Mouse (Mus musculus) cerebellum, adult 2 months (tissue): ENCODE measurements around the gene Kcnip1. TPM values are rescaled to one million over a fixed set of nuclear protein-coding genes. Genes with fewer than 3 reads are reported as not detected.

ENCODE experiments used
- DNase-seq, 2 experiments: peaks; one replicate each; pipeline ENCODE4 v3.0.0; 2021
- H3K27ac ChIP-seq: fragments of 200-500 bp; 2 replicates; pipeline ENCODE4 v1.5.1; 2012; ENCODE audit warnings: low read length, control low read depth, inconsistent platforms; ENCODE audit not compliant: insufficient read depth
- H3K27me3 ChIP-seq: fragments of 200-500 bp; 2 replicates; pipeline ENCODE4 v1.6.1; 2012; ENCODE audit warnings: inconsistent platforms, mild to moderate bottlenecking, low read length, moderate library complexity; ENCODE audit not compliant: control insufficient read depth, insufficient read depth
- H3K4me1 ChIP-seq: fragments of 200-500 bp; 2 replicates; pipeline ENCODE4 v1.6.1; 2011; ENCODE audit warnings: low read length; ENCODE audit not compliant: control insufficient read depth, insufficient read depth
- H3K4me3 ChIP-seq: fragments of 200-500 bp; replicated peaks from 2 replicates; pipeline ENCODE3; 2011; ENCODE audit warnings: mild to moderate bottlenecking, low read depth, low read length, control low read depth; ENCODE audit not compliant: insufficient read depth
- CTCF ChIP-seq: fragments of 200-500 bp; IDR thresholded peaks from 2 replicates; pipeline ENCODE4 v1.5.1; 2011; ENCODE audit warnings: low read depth, mild to moderate bottlenecking, control low read depth, low read length, moderate library complexity, borderline replicate concordance; ENCODE audit not compliant: insufficient read depth
- POLR2A ChIP-seq: fragments of 200-500 bp; IDR thresholded peaks from 2 replicates; pipeline ENCODE4 v1.6.1; 2011; ENCODE audit warnings: low read length, control low read depth, borderline replicate concordance; ENCODE audit not compliant: insufficient read depth
- WGBS: fragments of 180-500 bp; shearing (Covaris S2); methylation state at CpG from one replicate; pipeline ENCODE4 v1.1.7; 2018; 5-methylcytosine and 5-hydroxymethylcytosine counted together
- polyA plus RNA-seq: library from polyadenylated mRNA; depleted of rRNA; stranded (reverse); fragments of >200 nt; gene quantifications from 2 replicates; pipeline ENCODE4 v1.2.3, GENCODE M21; 2012

Kcnip1 gene
- polyA plus RNA-seq, 1 experiment = 78.8 TPM

DNA sequence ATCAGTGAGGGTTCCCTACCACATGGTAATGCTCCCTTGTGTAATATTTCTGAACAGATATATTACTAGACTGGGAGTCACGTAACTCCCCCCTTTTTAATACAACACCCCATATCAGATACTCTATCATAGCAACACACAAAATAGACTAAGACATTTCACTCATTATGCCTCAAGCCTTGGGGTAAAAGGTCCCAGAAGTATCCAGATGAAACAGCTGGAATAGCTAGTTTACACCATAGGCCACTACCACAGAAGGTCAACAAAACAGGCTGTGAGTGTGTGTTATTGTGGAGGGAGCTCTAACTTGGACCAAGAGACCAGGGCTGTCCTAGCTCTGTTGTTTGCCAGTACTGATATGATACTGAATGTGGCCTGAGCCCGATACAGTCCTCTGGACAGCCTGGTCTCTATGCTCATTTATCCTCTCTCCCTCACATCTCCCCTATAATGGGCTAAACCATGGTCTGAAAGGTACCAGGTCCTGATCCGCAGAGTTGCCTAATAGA, 247.1 kb downstream of the Kcnip1 start:
- TF ChIP-seq CTCF (no peak), POLR2A (no peak)
- H3K4me3 ChIP-seq = no peak overlapping the region
- H3K27ac ChIP-seq = no peak overlapping the region
- H3K4me1 ChIP-seq = peaks cover 9% of the 10 kb centered on the region
- no peak for DNase-seq
- 92% methylated on average over 3 of the region's 3 CpGs for WGBS
- H3K27me3 ChIP-seq = no peaks in the 10 kb centered on the region

GRCm38 (mm10) chr11:33744429-33744828, 248.5 kb downstream of the Kcnip1 start:
- DNase-seq = no peak
- 42% methylated on average over 7 of the region's 7 CpGs for WGBS
- no peaks in the 10 kb centered on the region for H3K27me3 ChIP-seq
- no peak for TF ChIP-seq POLR2A
- TF ChIP-seq CTCF = no peak
- no peak overlapping the region for H3K4me3 ChIP-seq
- H3K27ac ChIP-seq = no peak overlapping the region
- H3K4me1 ChIP-seq = peaks cover 9% of the 10 kb centered on the region

DNA sequence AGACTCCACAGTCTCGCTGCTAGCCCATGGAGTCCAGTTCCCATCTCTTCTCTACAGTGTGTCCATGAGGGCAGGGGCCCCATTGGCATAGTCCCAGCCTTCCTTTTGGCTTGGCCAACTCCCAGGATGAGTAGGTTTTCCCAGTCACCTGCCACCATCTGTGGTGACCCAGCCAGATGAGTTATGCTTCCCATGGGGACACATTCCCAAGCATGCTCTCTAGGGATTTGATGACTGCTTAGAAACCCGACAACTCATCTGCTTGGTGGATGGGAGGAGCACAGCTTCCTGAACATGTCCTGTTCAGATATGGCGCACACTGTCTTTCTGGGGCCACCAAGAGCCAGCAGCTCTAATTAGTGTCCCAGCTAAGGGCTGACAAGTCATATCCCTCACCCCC, 252.8 kb downstream of the Kcnip1 start:
- WGBS = 47% methylated on average over 3 of the region's 3 CpGs
- Histone ChIP-seq H3K27ac (no peak overlapping the region), H3K4me1 (no peaks in the 10 kb centered on the region; the same call in 1 of the 2 replicates), H3K27me3 (no peaks in the 10 kb centered on the region), H3K4me3 (no peak overlapping the region)
- TF ChIP-seq CTCF (no peak), POLR2A (no peak)
- no peak for DNase-seq

- 0 out of 2 replicates have a peak, but pooled peaks cover 3% of the 10 kb centered on the region for H3K4me1 ChIP-seq
- H3K4me3 ChIP-seq = no peak overlapping the region
- H3K27me3 ChIP-seq = no peaks in the 10 kb centered on the region; the same call in 1 of the 2 replicates
- WGBS = 58% methylated on average over 10 of the region's 10 CpGs
- no peak for DNase-seq
- TF ChIP-seq CTCF (no peak), POLR2A (no peak)
- H3K27ac ChIP-seq = no peak overlapping the region
These were observed 256.5 kb downstream of the Kcnip1 start for GRCm38 (mm10) chr11:33736426-33736825.

- DNase-seq = peak; percentile 63 to 79
- no peak for TF ChIP-seq POLR2A
- peak; percentile 79 for TF ChIP-seq CTCF
- WGBS = 5% methylated on average over 3 of the region's 3 CpGs
- Histone ChIP-seq H3K27me3 (no peaks in the 10 kb centered on the region; the same call in 1 of the 2 replicates), H3K27ac (no peak overlapping the region), H3K4me3 (no peak overlapping the region), H3K4me1 (0 out of 2 replicates have a peak, but pooled peaks cover 3% of the 10 kb centered on the region)
These were observed 259.7 kb downstream of the Kcnip1 start for GRCm38 (mm10) chr11:33733269-33733668.

DNA sequence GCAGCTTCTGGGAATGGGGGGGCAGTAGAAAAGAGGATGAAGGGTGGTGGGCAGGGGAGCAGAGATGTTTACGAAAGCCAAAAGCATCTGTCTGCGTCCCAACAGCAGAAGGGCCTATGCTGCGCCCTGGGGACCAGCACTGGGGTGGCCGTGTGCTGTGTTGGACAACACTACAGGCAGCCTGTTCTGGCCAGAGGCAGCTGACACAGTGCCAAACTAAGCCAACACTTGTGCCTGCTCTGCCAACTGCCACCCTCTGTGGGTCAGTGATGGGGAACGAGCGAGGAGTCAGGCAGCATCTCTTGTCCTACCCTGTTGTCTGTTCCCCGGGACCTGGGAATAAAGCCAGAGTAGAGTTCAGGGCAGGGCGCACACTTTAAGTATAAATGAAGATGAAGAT, 260.6 kb downstream of the Kcnip1 start:
- Histone ChIP-seq H3K4me1 (0 out of 2 replicates have a peak, but pooled peaks cover 3% of the 10 kb centered on the region), H3K27me3 (no peaks in the 10 kb centered on the region; the same call in 1 of the 2 replicates), H3K4me3 (no peak overlapping the region), H3K27ac (no peak overlapping the region)
- 12% methylated on average over 8 of the region's 8 CpGs for WGBS
- peak in 1 of 2 experiments; percentile 43 for DNase-seq
- TF ChIP-seq POLR2A = no peak
- TF ChIP-seq CTCF = no peak

DNA sequence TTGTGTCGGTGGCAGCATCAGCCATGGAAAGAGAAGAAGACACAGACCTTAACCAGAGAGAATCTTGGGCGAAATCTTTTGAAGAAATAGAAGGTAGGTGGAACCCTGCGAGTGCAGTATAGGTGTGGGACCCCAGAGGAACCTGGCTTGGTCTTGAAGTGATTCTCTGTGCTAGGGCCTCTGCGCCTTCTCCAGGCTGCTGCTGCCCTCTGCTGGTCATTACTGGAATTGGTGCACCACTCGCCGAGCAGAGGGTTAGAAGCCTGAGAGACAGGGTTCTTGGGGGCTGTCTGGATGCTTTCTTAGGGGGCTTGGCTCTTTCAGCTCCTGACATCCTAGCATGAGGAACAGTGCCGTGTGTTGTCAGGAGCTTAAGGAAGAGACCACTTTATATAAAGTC, 271.7 kb downstream of the Kcnip1 start:
- TF ChIP-seq CTCF = peak; percentile 80
- no peak for TF ChIP-seq POLR2A
- 29% methylated on average over 7 of the region's 7 CpGs for whole genome bisulfite sequencing
- Histone ChIP-seq H3K4me1 (no peaks in the 10 kb centered on the region), H3K4me3 (no peak overlapping the region), H3K27me3 (no peaks in the 10 kb centered on the region; the same call in 1 of the 2 replicates), H3K27ac (no peak overlapping the region)
- peak; percentile 23 to 63 for DNase-seq

- Histone ChIP-seq H3K4me3 (no peak overlapping the region), H3K4me1 (no peaks in the 10 kb centered on the region), H3K27me3 (no peaks in the 10 kb centered on the region; the same call in 1 of the 2 replicates), H3K27ac (no peak overlapping the region)
- TF ChIP-seq CTCF (no peak), POLR2A (no peak)
- 40% methylated on average over 4 of the region's 4 CpGs for WGBS
- no peak for DNase-seq
These were observed 286.2 kb downstream of the Kcnip1 start for GRCm38 (mm10) chr11:33706777-33707176.
